Mouse (Mus musculus) testis, adult 2 months (tissue): ENCODE data around the gene Atad1. TPM values are rescaled to one million over a fixed set of nuclear protein-coding genes. Genes with fewer than 3 reads are reported as not detected.

Experiments
- H3K27ac ChIP-seq: fragments of 200-500 bp; 2 replicates; pipeline ENCODE4 v1.5.1; 2012; ENCODE audit warnings: low read depth, low read length; ENCODE audit not compliant: control insufficient read depth, insufficient read depth
- H3K27me3 ChIP-seq: fragments of 200-500 bp; 2 replicates; pipeline ENCODE4 v1.6.1; 2012; ENCODE audit warnings: mild to moderate bottlenecking, low read length, moderate library complexity; ENCODE audit not compliant: control insufficient read depth, insufficient read depth
- H3K36me3 ChIP-seq: fragments of 200-500 bp; 2 replicates; pipeline ENCODE4 v1.6.1; 2012; ENCODE audit warnings: mild to moderate bottlenecking, low read length; ENCODE audit not compliant: control insufficient read depth, insufficient read depth
- H3K4me1 ChIP-seq: fragments of 200-500 bp; 2 replicates; pipeline ENCODE4 v1.6.1; 2012; ENCODE audit warnings: low read length; ENCODE audit not compliant: control insufficient read depth, insufficient read depth
- H3K4me3 ChIP-seq: fragments of 200-500 bp; 2 replicates; pipeline ENCODE4 v1.5.1; 2012; ENCODE audit warnings: low read depth, mild to moderate bottlenecking, low read length, moderate library complexity, mixed read lengths; ENCODE audit not compliant: control insufficient read depth
- CTCF ChIP-seq: fragments of 200-500 bp; IDR thresholded peaks from 2 replicates; pipeline ENCODE4 v1.5.1; 2012; ENCODE audit warnings: low read depth, mild to moderate bottlenecking, inconsistent platforms, low read length, moderate library complexity; ENCODE audit not compliant: control insufficient read depth, insufficient read depth, insufficient replicate concordance
- POLR2A ChIP-seq: fragments of 200-500 bp; IDR thresholded peaks from 2 replicates; pipeline ENCODE4 v1.6.1; 2012; ENCODE audit warnings: low read depth, mild to moderate bottlenecking, inconsistent platforms, low read length, moderate library complexity; ENCODE audit not compliant: control insufficient read depth
- polyA plus RNA-seq: library from polyadenylated mRNA; depleted of rRNA; stranded (reverse); fragments of >200 nt; gene quantifications from 2 replicates; pipeline ENCODE4 v1.2.3, GENCODE M21; 2012; rRNA removed

Atad1 gene
- polyA plus RNA-seq, 1 experiment: 90.4 TPM

- H3K4me1 ChIP-seq: no peaks in the 10 kb centered on the region
- no peaks in the 10 kb centered on the region for H3K27me3 ChIP-seq
- no peak overlapping the region for H3K27ac ChIP-seq
- H3K4me3 ChIP-seq: no peak overlapping the region
- H3K36me3 ChIP-seq: no peaks in the 10 kb centered on the region
- TF ChIP-seq CTCF (no peak), POLR2A (no peak)
Observed at GRCm38 (mm10) chr19:32626768-32627331, 112.7 kb downstream of the Atad1 start.

DNA sequence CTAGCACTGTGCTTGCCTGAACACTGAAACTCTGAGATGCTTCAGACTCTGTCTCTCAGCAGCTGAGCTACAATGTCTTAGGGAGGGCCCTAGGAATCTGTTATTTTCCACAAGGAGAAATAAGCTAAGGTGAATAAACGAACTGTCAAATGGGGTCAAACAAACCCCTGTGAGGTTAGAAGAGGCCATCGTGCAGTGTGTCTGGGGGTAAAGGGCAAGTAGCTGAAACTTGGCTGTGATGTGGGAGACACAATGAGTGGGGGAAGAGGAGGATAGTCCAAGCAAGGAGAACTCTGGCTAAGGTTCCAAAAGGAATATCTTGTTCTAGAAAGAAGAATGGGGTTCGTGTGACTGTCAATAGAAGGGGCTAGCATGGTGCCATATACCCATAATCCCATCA is 117.4 kb downstream of the Atad1 start:
- H3K27ac ChIP-seq: no peak overlapping the region
- no peak overlapping the region for H3K4me3 ChIP-seq
- no peaks in the 10 kb centered on the region for H3K36me3 ChIP-seq
- H3K27me3 ChIP-seq: no peaks in the 10 kb centered on the region
- no peak for TF ChIP-seq POLR2A
- no peak for TF ChIP-seq CTCF
- peaks cover 4% of the 10 kb centered on the region for H3K4me1 ChIP-seq

Other genes starting within 250 kb of the Atad1 start
- gene Papss2, start 144.0 kb downstream of the Atad1 start, polyA plus RNA-seq: 1.6 and 1.7 TPM in 2 replicates
- gene Pten, start 17.7 kb upstream of the Atad1 start, polyA plus RNA-seq: 15.1 and 15.4 TPM in 2 replicates